Mouse (Mus musculus) liver, embryonic 12.5 days (tissue): Measurements from ENCODE around the gene Klrb1a. TPM values are rescaled to one million over a fixed set of nuclear protein-coding genes. Genes with fewer than 3 reads are reported as not detected.
A peak's percentile ranks its signal among the peaks of the same experiment; 100 is the strongest.

ENCODE experiments used
- ATAC-seq: fragments of 200-750 bp; cut with Nextera tagmentation; 2 replicates; pipeline ENCODE4 v1.8.0; 2017; ENCODE audit warnings: moderate number of reproducible peaks, mild to moderate bottlenecking, moderate library complexity
- H3K27ac ChIP-seq: fragments of 300-500 bp; sonication (generic); 2 replicates; pipeline ENCODE4 v1.5.1; 2016; ENCODE audit warnings: mild to moderate bottlenecking
- H3K27me3 ChIP-seq: fragments of 300-500 bp; sonication (generic); replicated peaks from 2 replicates; pipeline ENCODE4 v1.6.1; 2016; ENCODE audit warnings: mild to moderate bottlenecking, moderate library complexity
- H3K36me3 ChIP-seq: fragments of 300-500 bp; sonication (generic); 2 replicates; pipeline ENCODE4 v1.6.1; 2016; ENCODE audit warnings: mild to moderate bottlenecking, moderate library complexity
- H3K4me1 ChIP-seq: fragments of 300-500 bp; sonication (generic); 2 replicates; pipeline ENCODE4 v1.6.1; 2016
- H3K4me2 ChIP-seq: fragments of 300-500 bp; sonication (generic); 2 replicates; pipeline ENCODE4 v1.6.1; 2016; ENCODE audit warnings: mild to moderate bottlenecking, moderate library complexity
- H3K4me3 ChIP-seq: fragments of 300-500 bp; sonication (generic); 2 replicates; pipeline ENCODE4 v1.5.1; 2016; ENCODE audit warnings: mild to moderate bottlenecking, moderate library complexity
- H3K9ac ChIP-seq: fragments of 300-500 bp; sonication (generic); 2 replicates; pipeline ENCODE4 v1.6.1; 2016; ENCODE audit warnings: mild to moderate bottlenecking, moderate library complexity
- H3K9me3 ChIP-seq: fragments of 300-500 bp; sonication (generic); replicated peaks from 2 replicates; pipeline ENCODE4 v1.6.1; 2016; ENCODE audit warnings: mild to moderate bottlenecking, moderate library complexity
- WGBS: fragments of 180-500 bp; shearing (Covaris S2); methylation state at CpG from one replicate; pipeline ENCODE4 v1.1.7; 2016; ENCODE audit not compliant: insufficient replicate concordance; 5-methylcytosine and 5-hydroxymethylcytosine counted together
- polyA plus RNA-seq: library from polyadenylated mRNA; unstranded; fragments of >200 nt; fragmentation: Nextera tagmentation; extraction: Ambion mirVana; gene quantifications from 2 replicates; pipeline ENCODE4 v1.2.1, GENCODE M21; 2016

The Klrb1a gene
- polyA plus RNA-seq, 1 experiment from 2014 or later: 0.12 TPM

DNA sequence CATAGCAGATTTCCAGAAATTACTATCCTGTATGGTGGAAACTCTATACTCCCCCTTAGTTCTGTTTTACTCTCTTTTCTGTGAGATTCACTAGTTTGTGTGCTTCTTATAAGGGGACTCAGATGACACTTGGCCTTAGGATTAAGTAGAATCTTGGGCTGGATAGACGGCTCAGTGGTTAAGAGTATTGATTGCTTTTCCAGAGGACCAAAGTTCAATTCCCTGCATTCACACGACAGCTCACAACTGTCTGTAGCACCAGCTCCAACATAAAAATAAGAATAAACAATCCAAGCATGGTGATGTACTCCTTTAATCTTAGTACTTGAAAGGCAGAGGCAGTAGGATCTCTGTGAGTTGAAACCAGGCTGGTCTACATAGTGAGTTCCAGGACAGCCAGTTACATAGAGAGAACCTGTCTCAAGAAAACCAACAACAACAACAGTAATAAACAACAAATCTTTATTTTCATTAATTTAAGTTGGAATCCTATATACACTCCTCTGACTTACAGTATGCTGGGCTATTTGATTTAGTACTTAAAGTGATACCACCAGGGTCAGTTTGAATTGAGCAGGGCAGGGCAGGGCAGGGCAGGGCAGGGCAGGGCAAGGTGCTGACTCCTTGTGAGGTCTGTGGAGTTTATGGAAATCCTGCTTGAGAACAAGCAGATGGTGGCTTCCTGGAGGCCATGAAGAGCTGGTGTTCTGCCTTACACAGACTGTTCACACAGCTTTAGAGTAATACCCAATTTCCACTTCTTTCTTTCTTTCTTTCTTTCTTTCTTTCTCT, 24.9 kb downstream of the Klrb1a start:
- 59% methylated on average over 2 of the region's 2 CpGs for WGBS
- Histone ChIP-seq H3K4me3 (no peak overlapping the region), H3K36me3 (no peaks in the 10 kb centered on the region), H3K27ac (no peak overlapping the region), H3K9ac (no peak overlapping the region), H3K27me3 (no peaks in the 10 kb centered on the region), H3K4me2 (no peak overlapping the region), H3K4me1 (no peaks in the 10 kb centered on the region), H3K9me3 (no peaks in the 10 kb centered on the region)
- no peak for ATAC-seq

DNA sequence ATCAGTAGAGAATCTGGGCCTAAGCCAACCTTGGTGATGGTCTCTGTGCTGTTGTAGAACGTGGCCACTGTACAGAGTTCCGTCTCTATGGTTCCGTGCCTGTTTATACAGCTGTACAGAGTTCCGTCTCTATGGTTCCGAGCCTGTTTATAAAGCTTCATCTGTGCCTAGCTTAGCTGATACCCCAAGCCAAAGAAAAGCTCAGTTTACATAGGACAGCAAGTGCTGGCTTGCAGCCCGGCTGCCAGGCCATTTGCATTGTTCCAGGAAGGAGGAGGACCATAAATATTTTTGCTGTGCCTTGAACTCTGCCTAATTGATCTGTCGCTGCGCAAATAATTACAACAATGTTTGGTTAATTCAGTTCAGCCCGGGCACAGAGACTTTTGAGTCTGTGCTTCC, 26.2 kb downstream of the Klrb1a start:
- no peaks in the 10 kb centered on the region for H3K9me3 ChIP-seq
- no peaks in the 10 kb centered on the region for H3K4me1 ChIP-seq
- H3K27me3 ChIP-seq: no peaks in the 10 kb centered on the region
- H3K9ac ChIP-seq: no peak overlapping the region
- peak; percentile 60 for ATAC-seq
- no peaks in the 10 kb centered on the region for H3K36me3 ChIP-seq
- no peak overlapping the region for H3K27ac ChIP-seq
- WGBS: 69% methylated on average over 9 of the region's 9 CpGs
- no peak overlapping the region for H3K4me2 ChIP-seq
- no peak overlapping the region for H3K4me3 ChIP-seq

DNA sequence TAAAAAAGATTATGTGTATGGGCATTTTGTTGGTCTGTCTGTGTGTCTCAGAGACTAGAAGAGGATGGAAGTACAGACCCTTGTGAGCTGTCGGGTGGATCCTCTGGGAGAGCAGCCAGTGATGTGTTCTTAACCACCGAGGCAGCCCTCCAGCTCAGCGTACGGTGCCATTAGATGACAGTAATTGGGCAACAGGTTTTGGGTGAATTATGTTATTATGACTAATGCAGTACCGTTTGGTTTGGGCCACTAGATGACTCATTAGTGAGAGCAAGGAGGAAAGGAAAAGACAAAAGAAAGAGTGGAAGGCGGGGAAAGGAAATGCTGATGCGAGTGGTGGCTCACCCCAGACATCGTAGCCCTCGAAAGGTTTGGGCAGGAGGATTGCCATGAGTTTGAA, 28.7 kb downstream of the Klrb1a start:
- H3K4me3 ChIP-seq: no peak overlapping the region
- H3K4me1 ChIP-seq: no peaks in the 10 kb centered on the region
- no peaks in the 10 kb centered on the region for H3K36me3 ChIP-seq
- H3K4me2 ChIP-seq: no peak overlapping the region
- WGBS: 81% methylated on average over 9 of the region's 9 CpGs
- H3K27me3 ChIP-seq: no peaks in the 10 kb centered on the region
- H3K27ac ChIP-seq: no peak overlapping the region
- ATAC-seq: no peak
- H3K9ac ChIP-seq: no peak overlapping the region
- H3K9me3 ChIP-seq: no peaks in the 10 kb centered on the region

DNA sequence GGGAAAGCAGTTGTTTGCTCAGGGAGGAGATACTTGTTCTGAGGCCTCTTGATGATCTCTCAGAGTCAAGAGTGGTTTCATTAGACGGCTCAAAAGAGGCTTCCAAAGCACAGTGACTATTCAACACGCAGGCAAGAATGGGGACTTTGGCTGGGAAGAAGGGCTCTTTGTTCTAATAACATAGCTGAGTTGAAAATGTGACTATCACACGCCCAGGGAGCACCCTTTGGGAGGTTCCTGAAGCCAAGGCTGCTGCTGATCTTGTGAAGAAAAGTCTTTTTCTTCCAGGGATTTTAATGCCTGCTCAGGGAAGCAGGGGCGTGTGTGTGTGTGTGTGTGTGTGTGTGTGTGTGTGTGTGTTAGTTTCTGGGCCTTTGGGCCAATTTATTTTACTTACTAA, 33.9 kb downstream of the Klrb1a start:
- Histone ChIP-seq H3K4me2 (no peak overlapping the region), H3K27ac (no peak overlapping the region), H3K9ac (no peak overlapping the region), H3K27me3 (no peaks in the 10 kb centered on the region), H3K36me3 (no peaks in the 10 kb centered on the region), H3K9me3 (no peaks in the 10 kb centered on the region), H3K4me1 (0 out of 2 replicates have a peak, but pooled peaks cover 3% of the 10 kb centered on the region), H3K4me3 (no peak overlapping the region)
- WGBS: 47% methylated on average over 4 of the region's 4 CpGs
- ATAC-seq: no peak

DNA sequence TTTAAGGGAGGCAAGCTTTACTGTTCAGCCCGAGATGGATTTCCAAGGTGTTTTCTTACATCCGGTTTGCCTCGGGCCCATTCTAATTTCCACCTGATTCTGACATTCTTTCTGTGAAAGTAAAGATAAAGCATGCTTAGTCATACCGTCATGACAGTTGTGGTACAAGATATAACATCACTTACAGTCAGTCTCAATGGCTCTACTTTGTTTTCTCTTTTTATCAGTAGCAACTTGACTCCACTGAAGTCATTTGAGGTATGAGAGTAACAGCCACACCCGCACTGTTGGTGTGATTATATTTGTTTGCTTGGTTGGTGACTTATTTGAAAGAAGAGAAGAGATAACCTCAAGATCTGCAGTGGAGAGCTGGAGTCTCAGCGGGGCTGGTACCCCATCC, 35.7 kb downstream of the Klrb1a start:
- H3K27me3 ChIP-seq: no peaks in the 10 kb centered on the region
- no peaks in the 10 kb centered on the region for H3K9me3 ChIP-seq
- no peaks in the 10 kb centered on the region for H3K36me3 ChIP-seq
- H3K27ac ChIP-seq: no peak overlapping the region
- 40% methylated on average over 6 of the region's 6 CpGs for WGBS
- 0 out of 2 replicates have a peak, but pooled peaks cover 3% of the 10 kb centered on the region for H3K4me1 ChIP-seq
- H3K4me3 ChIP-seq: no peak overlapping the region
- H3K4me2 ChIP-seq: no peak overlapping the region
- peak; percentile 78 for ATAC-seq
- no peak overlapping the region for H3K9ac ChIP-seq

DNA sequence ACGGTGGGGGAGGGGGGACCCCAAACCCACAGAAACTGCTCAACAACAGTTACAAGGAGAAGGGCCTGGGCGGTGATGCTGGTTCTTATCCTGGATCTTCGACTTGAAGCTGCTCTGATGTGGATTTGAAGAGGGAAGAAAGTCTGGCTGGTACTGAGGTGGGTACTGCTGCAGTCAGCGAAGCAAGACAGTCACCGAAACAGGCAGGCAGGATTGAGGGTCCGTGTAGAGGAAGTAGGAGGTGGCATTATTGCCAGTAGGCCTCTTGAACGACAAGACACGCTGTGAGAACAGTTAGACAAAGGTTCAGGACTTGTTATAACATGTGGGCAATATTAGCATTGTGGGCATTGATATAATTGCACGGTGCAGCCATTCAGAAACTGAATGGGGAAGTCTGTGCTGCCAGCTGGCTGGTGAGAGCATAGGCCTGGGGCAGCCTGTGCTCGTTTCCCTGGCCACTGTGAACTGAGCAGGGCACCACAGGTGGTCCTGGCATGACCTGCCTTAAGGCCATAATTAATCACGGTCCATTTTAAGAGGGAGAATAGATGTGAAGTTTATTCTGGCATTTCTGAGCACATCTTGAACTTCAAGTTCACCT, 37.6 kb downstream of the Klrb1a start:
- Histone ChIP-seq H3K36me3 (no peaks in the 10 kb centered on the region), H3K27me3 (no peaks in the 10 kb centered on the region), H3K4me1 (0 out of 2 replicates have a peak, but pooled peaks cover 3% of the 10 kb centered on the region), H3K27ac (no peak overlapping the region), H3K9ac (no peak overlapping the region), H3K4me3 (no peak overlapping the region), H3K4me2 (no peak overlapping the region), H3K9me3 (no peaks in the 10 kb centered on the region)
- no peak for ATAC-seq
- WGBS: 60% methylated on average over 11 of the region's 11 CpGs

DNA sequence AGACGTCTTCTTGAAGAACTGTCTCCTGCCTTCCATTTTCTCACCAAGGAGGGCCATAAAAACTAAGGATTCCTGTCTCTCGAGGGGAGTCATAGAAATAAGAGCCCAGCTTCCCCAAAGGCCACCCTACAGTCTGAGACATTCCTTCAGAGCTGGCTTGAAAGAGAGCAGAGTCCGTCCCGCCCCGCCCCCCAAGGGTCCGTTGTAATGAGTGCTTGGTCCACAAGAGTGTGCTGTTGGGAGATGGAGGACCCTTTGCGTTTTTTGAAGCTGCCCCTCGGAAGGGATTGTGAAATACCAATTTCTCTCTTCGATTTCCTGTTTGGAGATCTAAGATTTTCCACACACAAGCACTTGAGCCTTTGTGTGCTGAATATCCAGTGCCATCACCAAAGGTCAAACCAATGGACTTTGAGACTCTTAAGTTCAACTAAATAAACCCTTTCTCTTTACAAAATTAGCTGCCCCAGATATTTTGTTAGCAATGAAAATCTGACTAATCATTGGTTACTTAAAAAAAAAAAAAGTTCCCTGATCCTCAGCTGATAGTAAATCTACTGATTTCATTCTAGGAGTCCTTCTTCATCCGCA, 39.2 kb downstream of the Klrb1a start:
- H3K9me3 ChIP-seq: no peaks in the 10 kb centered on the region
- 0 out of 2 replicates have a peak, but pooled peaks cover 3% of the 10 kb centered on the region for H3K4me1 ChIP-seq
- ATAC-seq: no peak
- no peak overlapping the region for H3K4me3 ChIP-seq
- 20% methylated on average over 10 of the region's 10 CpGs for WGBS
- no peak overlapping the region for H3K27ac ChIP-seq
- no peaks in the 10 kb centered on the region for H3K27me3 ChIP-seq
- H3K36me3 ChIP-seq: no peaks in the 10 kb centered on the region
- no peak overlapping the region for H3K4me2 ChIP-seq
- no peak overlapping the region for H3K9ac ChIP-seq

DNA sequence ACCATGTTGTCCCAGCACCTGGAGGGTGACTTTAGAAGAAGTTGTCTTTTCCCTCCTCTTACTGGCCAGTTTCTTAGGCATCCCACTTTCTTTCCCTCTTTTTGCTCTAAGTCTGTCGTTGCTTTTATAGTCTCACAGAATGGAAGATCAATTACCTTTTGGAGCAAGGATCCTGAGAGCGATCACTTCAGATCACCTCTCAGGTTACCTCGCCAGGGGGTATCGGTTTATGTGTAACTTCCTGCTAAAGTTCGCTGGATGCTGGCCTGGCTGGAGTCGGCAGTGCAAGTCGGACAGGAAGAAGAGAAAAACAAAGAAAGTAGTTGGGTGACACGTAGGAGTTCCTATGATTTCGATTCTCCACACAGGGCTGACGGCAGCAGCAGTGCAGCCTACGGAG, 41.8 kb downstream of the Klrb1a start, which contains the start of gene A2ml1:
Gene A2ml1, minus strand, starts transcription at position 101 of the 400 bp plus-strand sequence.
- Histone ChIP-seq H3K36me3 (no peaks in the 10 kb centered on the region), H3K27me3 (no peaks in the 10 kb centered on the region), H3K9me3 (no peaks in the 10 kb centered on the region), H3K4me2 (no peak within 1 kb of the TSS), H3K9ac (no peak within 1 kb of the TSS), H3K4me3 (no peak within 1 kb of the TSS), H3K4me1 (no peaks in the 10 kb centered on the region), H3K27ac (no peak within 1 kb of the TSS)
- ATAC-seq: no peak
- WGBS: 61% methylated on average over 11 of the region's 11 CpGs

DNA sequence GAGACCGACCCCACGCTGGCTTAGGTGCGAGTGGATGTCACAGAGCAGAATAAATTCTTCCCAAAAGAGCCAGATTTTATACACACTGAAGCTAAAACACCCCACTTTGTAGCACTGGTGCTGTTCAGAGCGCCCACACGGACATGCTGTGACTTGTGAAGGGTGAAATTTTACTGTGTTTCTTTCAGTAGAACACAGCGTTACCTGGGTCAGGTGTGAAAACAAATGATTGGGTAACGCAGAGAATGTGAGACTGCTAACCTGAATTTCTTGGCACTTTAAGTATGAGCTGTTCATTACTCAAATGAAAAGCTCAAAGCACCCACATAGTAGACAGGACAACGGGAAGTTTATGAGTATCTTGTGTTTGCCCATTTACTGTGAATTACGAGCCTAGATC, 46.0 kb downstream of the Klrb1a start:
- H3K4me2 ChIP-seq: no peak overlapping the region
- WGBS: 68% methylated on average over 9 of the region's 9 CpGs
- no peak overlapping the region for H3K4me3 ChIP-seq
- no peak overlapping the region for H3K9ac ChIP-seq
- H3K4me1 ChIP-seq: no peaks in the 10 kb centered on the region
- no peaks in the 10 kb centered on the region for H3K36me3 ChIP-seq
- no peaks in the 10 kb centered on the region for H3K27me3 ChIP-seq
- no peak overlapping the region for H3K27ac ChIP-seq
- no peaks in the 10 kb centered on the region; the same call in 1 of the 2 replicates for H3K9me3 ChIP-seq
- ATAC-seq: no peak

DNA sequence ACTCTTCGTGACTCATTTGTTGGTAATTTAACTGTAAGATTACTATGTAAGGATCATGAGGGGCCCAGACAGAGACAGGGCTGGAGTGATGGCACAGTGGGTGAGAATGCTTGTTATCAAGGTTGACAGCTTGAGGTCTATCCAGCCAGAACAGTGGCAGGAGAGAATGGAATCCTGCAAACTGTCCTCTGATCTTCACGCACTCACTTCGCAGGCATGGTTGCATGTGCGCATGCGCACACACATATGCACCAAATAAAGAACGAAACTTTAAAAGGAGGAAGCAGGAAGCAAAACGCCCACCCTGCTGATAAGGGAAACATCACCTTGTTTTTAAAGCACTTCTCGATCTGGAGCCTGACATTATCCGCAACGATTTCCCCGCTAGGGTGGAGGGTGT, 56.7 kb downstream of the Klrb1a start:
- 0 out of 2 replicates have a peak, but pooled peaks cover 9% of the 10 kb centered on the region for H3K9me3 ChIP-seq
- H3K4me2 ChIP-seq: no peak overlapping the region
- no peak overlapping the region for H3K27ac ChIP-seq
- H3K36me3 ChIP-seq: no peaks in the 10 kb centered on the region
- H3K9ac ChIP-seq: no peak overlapping the region
- H3K4me3 ChIP-seq: no peak overlapping the region
- H3K27me3 ChIP-seq: no peaks in the 10 kb centered on the region
- ATAC-seq: no peak
- H3K4me1 ChIP-seq: no peaks in the 10 kb centered on the region
- 76% methylated on average over 11 of the region's 11 CpGs for WGBS
